Mouse (Mus musculus): ENCODE measurements around the gene Ostm1. TPM values are rescaled to one million over a fixed set of nuclear protein-coding genes. Genes with fewer than 3 reads are reported as not detected.

The Ostm1 gene
- polyA plus RNA-seq, 1 experiment from 2014 or later = 40.3 TPM

DNA sequence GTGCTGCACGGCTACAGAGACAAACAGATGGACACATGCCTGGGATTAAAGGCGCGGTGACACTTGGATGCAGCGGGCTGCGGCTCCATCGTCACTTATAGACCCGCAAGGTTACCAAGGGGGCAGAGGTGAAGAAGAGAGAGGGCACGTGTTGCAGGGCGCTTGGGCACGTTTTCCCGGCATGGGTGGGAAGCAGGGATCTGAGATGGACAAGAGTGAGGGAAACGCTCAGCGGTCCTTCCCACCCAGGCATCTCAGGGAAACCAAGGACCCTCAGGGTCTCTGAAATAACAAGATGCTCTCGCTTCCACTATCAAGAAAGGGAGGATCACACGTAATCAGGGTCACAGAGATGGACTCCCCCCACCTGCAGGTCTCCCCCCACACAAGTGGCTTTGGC is 10.7 kb upstream of the Ostm1 start:
- H3K27ac ChIP-seq (ENCODE audit: low read depth, low read length) = no peak overlapping the region
- H3K9me3 ChIP-seq (ENCODE audit: control insufficient read depth, low read length) = no peaks in the 10 kb centered on the region
- no peak overlapping the region for H3K4me3 ChIP-seq (ENCODE audit: low read depth, low read length)
- 0 out of 2 replicates have a peak, but pooled peaks cover 3% of the 10 kb centered on the region for H3K4me1 ChIP-seq (ENCODE audit: control insufficient read depth, insufficient read depth, low read length)
- H3K27me3 ChIP-seq (ENCODE audit: control insufficient read depth, insufficient read depth, low read length) = peaks cover 77% of the 10 kb centered on the region
- no peaks in the 10 kb centered on the region for H3K36me3 ChIP-seq (ENCODE audit: control insufficient read depth, insufficient read depth, low read length)
- H3K9ac ChIP-seq (replicated peaks; ENCODE audit: low read depth, low read length) = no peak overlapping the region
- no peak overlapping the region for H3K4me2 ChIP-seq (ENCODE audit: low read depth, low read length)
- ATAC-seq (ENCODE audit: low read depth) = no peak
- WGBS = under 1% methylated on average over 15 of the region's 15 CpGs

DNA sequence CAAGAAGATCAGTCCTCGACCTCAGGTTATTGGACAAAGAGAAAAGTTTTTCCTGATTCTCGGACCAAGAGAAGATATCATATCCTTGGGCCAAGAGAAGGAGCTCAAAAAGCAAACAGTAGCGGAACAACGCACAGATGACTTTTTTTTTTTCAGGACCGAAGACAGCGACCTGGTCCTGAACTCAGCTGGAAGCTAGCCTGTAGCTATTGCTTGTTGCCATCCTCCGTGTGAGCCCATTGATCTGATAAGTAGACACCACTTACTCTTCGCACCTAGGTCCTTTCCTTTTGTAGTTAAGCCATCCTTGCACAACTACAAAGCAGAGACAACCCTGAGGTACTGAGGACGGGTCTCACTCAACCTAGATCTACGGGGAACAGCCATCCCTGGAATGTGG is 9.0 kb upstream of the Ostm1 start:
- 0 out of 2 replicates have a peak, but pooled peaks cover 3% of the 10 kb centered on the region for H3K4me1 ChIP-seq (ENCODE audit: control insufficient read depth, insufficient read depth, low read length)
- H3K4me3 ChIP-seq (ENCODE audit: low read depth, low read length) = no peak overlapping the region
- under 1% methylated on average over 10 of the region's 10 CpGs for whole genome bisulfite sequencing
- ATAC-seq (ENCODE audit: low read depth) = no peak
- no peak overlapping the region for H3K4me2 ChIP-seq (ENCODE audit: low read depth, low read length)
- no peaks in the 10 kb centered on the region for H3K9me3 ChIP-seq (ENCODE audit: control insufficient read depth, low read length)
- no peaks in the 10 kb centered on the region for H3K36me3 ChIP-seq (ENCODE audit: control insufficient read depth, insufficient read depth, low read length)
- H3K9ac ChIP-seq (replicated peaks; ENCODE audit: low read depth, low read length) = no peak overlapping the region
- peaks cover 81% of the 10 kb centered on the region for H3K27me3 ChIP-seq (ENCODE audit: control insufficient read depth, insufficient read depth, low read length)
- H3K27ac ChIP-seq (ENCODE audit: low read depth, low read length) = no peak overlapping the region

DNA sequence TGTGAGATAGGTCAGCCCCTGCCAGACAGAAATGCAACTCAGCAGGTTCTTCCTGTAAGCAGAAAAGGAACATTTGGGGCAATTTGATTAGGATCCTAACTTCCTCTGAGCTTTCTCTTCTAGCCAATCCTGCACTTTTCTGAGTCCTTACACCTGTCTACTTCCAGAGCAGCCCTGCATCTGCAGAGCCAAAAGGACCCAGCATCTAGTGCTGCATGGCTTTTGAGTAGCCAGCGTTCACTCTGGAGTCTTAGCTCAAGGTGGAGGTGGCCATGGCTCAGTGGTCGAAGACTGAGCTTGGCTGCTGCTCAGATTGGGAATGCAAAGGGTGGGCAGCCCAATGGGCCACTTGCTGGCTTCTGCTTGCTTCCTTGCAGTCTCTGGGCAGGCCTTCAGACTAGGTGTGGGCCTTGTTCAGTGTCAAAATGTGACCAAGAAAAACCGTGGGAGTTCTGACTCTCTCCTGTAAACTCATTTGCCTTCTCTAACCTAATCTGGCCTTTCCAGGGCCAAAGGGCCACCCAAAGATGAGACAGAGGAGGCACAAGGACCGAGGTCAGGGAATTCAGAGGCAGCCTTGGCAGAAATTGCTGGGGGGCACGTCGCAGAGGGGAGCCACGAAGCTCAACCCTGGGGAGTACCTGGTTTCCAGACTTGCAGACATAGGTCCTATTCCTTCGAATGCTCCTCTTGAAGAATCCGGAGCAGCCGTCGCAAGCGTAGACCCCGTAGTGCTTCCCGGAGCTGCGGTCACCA is 5.9 kb upstream of the Ostm1 start:
- no peak overlapping the region for H3K4me2 ChIP-seq (ENCODE audit: low read depth, low read length)
- no peaks in the 10 kb centered on the region for H3K9me3 ChIP-seq (ENCODE audit: control insufficient read depth, low read length)
- H3K27me3 ChIP-seq (ENCODE audit: control insufficient read depth, insufficient read depth, low read length) = peaks cover 82% of the 10 kb centered on the region
- H3K4me3 ChIP-seq (ENCODE audit: low read depth, low read length) = no peak overlapping the region
- 1% methylated on average over 15 of the region's 15 CpGs for WGBS
- 0 out of 2 replicates have a peak, but pooled peaks cover 6% of the 10 kb centered on the region for H3K4me1 ChIP-seq (ENCODE audit: control insufficient read depth, insufficient read depth, low read length)
- ATAC-seq (ENCODE audit: low read depth) = no peak
- no peak overlapping the region for H3K27ac ChIP-seq (ENCODE audit: low read depth, low read length)
- H3K36me3 ChIP-seq (ENCODE audit: control insufficient read depth, insufficient read depth, low read length) = no peaks in the 10 kb centered on the region
- no peak overlapping the region for H3K9ac ChIP-seq (replicated peaks; ENCODE audit: low read depth, low read length)

DNA sequence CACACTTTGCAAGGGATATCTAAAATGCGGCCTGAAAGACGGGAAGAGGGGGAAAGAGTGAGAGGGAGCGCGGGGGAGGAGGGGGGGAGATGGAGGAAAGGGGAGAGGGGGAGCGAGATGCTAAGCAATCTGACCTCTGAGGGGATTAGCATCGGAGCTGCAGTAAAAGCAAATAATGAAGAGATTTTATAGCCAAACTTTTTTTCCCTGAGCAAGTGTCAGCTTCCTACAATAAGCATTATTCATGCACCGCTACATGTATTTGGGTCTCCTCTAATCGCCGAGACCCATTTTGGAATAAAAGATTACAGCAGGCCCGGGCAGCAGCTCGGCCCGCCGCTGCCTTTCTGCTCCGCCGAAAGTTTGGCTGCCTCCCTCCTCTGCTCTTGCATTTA is 5.3 kb upstream of the Ostm1 start:
- H3K4me3 ChIP-seq (ENCODE audit: low read depth, low read length) = no peak overlapping the region
- WGBS = 2% methylated on average over 15 of the region's 15 CpGs
- H3K27me3 ChIP-seq (ENCODE audit: control insufficient read depth, insufficient read depth, low read length) = peaks cover 80% of the 10 kb centered on the region

DNA sequence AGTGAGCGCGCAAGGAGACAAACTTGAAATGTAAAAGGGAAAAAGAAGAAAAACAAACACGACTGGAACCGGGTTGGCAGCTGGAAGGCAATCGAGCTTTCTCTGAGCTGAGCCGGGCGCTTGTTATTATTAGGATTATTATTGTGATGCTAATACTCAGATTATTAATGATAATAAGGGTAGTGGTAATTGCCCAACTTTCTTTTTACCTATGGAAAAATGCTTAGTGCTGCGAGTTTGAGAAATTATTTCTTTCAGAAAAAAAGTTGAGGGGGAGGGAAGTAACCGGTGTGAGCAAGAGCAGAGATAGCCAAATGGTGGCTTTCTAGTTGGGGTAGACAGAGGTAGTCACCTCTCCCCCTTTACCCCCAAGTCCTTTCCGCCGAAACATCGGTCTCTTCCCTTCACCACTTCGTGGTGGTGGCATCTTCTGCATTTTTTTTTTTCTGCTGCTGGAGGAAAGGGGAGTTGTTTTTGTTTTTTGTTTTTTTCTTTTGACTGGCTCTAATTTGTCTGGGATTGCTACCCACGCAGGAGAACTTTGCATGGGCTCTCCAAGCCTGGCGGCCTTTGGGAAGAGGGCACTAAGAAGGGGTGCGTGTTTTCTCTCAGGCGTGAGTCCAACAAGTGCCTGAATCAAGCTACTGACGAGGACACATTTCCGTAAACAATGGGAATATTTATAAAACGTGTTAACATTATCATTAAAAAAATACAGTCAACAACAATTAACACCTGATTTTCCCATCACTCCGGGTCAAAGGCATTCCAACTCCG is 4.7 kb upstream of the Ostm1 start:
- WGBS = 1% methylated on average over 22 of the region's 22 CpGs
- no peak overlapping the region for H3K9ac ChIP-seq (replicated peaks; ENCODE audit: low read depth, low read length)
- no peaks in the 10 kb centered on the region for H3K9me3 ChIP-seq (ENCODE audit: control insufficient read depth, low read length)
- 0 out of 2 replicates have a peak, but pooled peaks cover 5% of the 10 kb centered on the region for H3K4me1 ChIP-seq (ENCODE audit: control insufficient read depth, insufficient read depth, low read length)
- no peak overlapping the region for H3K27ac ChIP-seq (ENCODE audit: low read depth, low read length)
- H3K4me2 ChIP-seq (ENCODE audit: low read depth, low read length) = no peak overlapping the region
- no peaks in the 10 kb centered on the region for H3K36me3 ChIP-seq (ENCODE audit: control insufficient read depth, insufficient read depth, low read length)
- ATAC-seq (ENCODE audit: low read depth) = no peak
- no peak overlapping the region for H3K4me3 ChIP-seq (ENCODE audit: low read depth, low read length)
- H3K27me3 ChIP-seq (ENCODE audit: control insufficient read depth, insufficient read depth, low read length) = peaks cover 80% of the 10 kb centered on the region

More for the DNA sequence above, 5.3 kb upstream of the Ostm1 start:
- no peaks in the 10 kb centered on the region for H3K9me3 ChIP-seq (ENCODE audit: control insufficient read depth, low read length)
- no peak overlapping the region for H3K4me2 ChIP-seq (ENCODE audit: low read depth, low read length)
- no peak overlapping the region for H3K9ac ChIP-seq (replicated peaks; ENCODE audit: low read depth, low read length)
- H3K4me1 ChIP-seq (ENCODE audit: control insufficient read depth, insufficient read depth, low read length) = 0 out of 2 replicates have a peak, but pooled peaks cover 3% of the 10 kb centered on the region
- H3K27ac ChIP-seq (ENCODE audit: low read depth, low read length) = no peak overlapping the region
- ATAC-seq (ENCODE audit: low read depth) = no peak
- no peaks in the 10 kb centered on the region for H3K36me3 ChIP-seq (ENCODE audit: control insufficient read depth, insufficient read depth, low read length)

DNA sequence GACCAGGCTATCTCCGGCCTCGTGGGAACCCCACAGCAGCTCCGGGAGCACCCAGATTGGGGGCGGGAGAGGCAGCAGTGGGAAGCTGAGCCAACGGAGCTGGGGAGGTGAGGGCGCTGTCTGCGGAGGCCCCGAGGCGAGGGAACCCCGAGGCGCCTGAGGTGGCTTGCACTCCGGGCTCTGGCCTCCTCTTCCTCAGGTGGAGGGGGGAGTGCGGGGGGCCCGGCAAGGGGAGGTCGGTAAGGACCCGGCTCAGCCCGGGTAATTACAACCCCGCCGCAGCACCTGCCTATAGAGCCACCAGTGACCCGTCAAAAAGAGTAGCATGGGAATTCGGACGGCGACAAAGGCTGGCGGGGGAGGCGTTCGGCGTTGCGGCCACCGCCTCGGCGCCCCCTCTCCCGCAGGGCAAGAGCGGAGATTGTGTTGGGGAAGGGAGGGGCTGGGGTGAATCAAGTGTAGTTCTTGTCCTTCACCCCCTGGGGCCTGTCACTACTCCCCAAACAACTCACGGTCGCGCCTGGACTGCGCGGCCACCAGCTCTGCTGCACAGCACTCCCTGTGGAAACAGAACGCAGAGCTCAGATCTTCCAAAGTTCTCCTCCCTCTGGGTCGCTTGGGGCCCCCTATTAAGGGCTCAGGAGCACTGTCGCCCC is 4.0 kb upstream of the Ostm1 start:
- H3K27me3 ChIP-seq (ENCODE audit: control insufficient read depth, insufficient read depth, low read length) = peaks cover 80% of the 10 kb centered on the region
- under 1% methylated on average over 36 of the region's 41 CpGs for WGBS
- no peak overlapping the region for H3K4me2 ChIP-seq (ENCODE audit: low read depth, low read length)
- no peaks in the 10 kb centered on the region for H3K9me3 ChIP-seq (ENCODE audit: control insufficient read depth, low read length)
- no peaks in the 10 kb centered on the region for H3K36me3 ChIP-seq (ENCODE audit: control insufficient read depth, insufficient read depth, low read length)
- H3K27ac ChIP-seq (ENCODE audit: low read depth, low read length) = no peak overlapping the region
- 0 out of 2 replicates have a peak, but pooled peaks cover 5% of the 10 kb centered on the region for H3K4me1 ChIP-seq (ENCODE audit: control insufficient read depth, insufficient read depth, low read length)
- H3K9ac ChIP-seq (replicated peaks; ENCODE audit: low read depth, low read length) = no peak overlapping the region
- no peak for ATAC-seq (ENCODE audit: low read depth)
- H3K4me3 ChIP-seq (ENCODE audit: low read depth, low read length) = no peak overlapping the region

DNA sequence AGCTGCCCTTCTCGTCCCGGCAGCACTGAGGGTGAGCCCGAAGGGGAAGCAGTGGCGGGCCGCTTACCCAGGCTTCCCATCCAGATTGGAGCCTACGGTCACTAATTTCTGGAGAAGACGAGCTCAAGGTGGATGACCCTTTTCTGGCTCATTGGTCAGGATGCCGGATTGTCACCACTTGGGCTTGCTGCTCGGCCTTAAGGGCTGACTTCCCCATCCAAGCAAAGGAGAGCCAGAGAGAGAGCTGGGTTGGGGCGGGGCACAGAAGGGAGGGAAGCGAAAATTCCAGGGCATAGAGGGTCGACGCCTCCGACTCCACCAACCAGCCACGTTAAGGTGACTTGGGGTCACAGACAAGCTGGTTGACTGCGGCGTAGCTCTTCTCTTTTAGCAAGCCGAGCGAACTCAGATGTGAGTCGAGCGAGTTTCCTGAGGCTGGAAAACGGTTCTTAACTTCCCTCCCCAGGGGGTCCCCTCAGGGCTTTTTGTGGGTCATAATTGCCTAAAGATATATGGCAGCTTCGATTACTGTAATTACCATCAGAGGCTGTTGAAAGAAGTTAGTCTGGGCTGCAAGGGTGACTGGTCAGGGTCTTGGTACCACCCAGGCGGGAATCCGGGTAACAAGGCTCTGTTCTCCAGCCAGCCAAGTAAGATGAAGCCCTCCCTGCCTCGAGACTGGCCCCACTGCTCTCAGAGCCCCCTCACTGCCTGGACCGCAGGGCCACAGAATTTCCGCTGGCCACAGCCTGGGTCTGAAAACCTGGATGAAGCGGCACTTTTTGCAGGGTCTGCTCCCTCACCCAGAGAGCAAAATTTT is 3.3 kb upstream of the Ostm1 start:
- WGBS = under 1% methylated on average over 29 of the region's 29 CpGs
- Histone ChIP-seq H3K27me3 (ENCODE audit: control insufficient read depth, insufficient read depth, low read length) (peaks cover 78% of the 10 kb centered on the region), H3K9ac (replicated peaks; ENCODE audit: low read depth, low read length) (no peak overlapping the region), H3K4me1 (ENCODE audit: control insufficient read depth, insufficient read depth, low read length) (0 out of 2 replicates have a peak, but pooled peaks cover 5% of the 10 kb centered on the region), H3K4me3 (ENCODE audit: low read depth, low read length) (no peak overlapping the region), H3K9me3 (ENCODE audit: control insufficient read depth, low read length) (no peaks in the 10 kb centered on the region), H3K36me3 (ENCODE audit: control insufficient read depth, insufficient read depth, low read length) (no peaks in the 10 kb centered on the region), H3K27ac (ENCODE audit: low read depth, low read length) (no peak overlapping the region), H3K4me2 (ENCODE audit: low read depth, low read length) (no peak overlapping the region)
- no peak for ATAC-seq (ENCODE audit: low read depth)

DNA sequence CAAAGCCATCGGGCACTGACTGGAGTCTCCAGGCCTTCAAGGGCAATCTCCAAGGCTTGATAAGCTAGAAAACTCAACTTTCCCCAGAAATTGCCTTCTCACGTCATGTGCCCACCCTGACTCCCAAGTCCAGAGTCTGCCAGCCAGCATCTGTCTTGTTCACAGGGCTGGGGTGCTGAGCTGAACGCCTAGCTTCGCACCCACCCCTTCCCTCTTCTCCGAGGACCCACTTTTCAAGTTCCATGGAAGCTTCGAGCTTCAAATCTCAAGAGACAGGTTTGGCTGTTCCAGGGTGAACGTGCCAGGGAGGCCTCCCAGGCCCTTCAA is 2.7 kb upstream of the Ostm1 start:
- Histone ChIP-seq H3K4me2 (ENCODE audit: low read depth, low read length) (no peak overlapping the region), H3K36me3 (ENCODE audit: control insufficient read depth, insufficient read depth, low read length) (no peaks in the 10 kb centered on the region), H3K4me3 (ENCODE audit: low read depth, low read length) (no peak overlapping the region), H3K9ac (replicated peaks; ENCODE audit: low read depth, low read length) (no peak overlapping the region), H3K27me3 (ENCODE audit: control insufficient read depth, insufficient read depth, low read length) (peaks cover 80% of the 10 kb centered on the region), H3K9me3 (ENCODE audit: control insufficient read depth, low read length) (no peaks in the 10 kb centered on the region), H3K27ac (ENCODE audit: low read depth, low read length) (no peak overlapping the region), H3K4me1 (ENCODE audit: control insufficient read depth, insufficient read depth, low read length) (0 out of 2 replicates have a peak, but pooled peaks cover 5% of the 10 kb centered on the region)
- WGBS = 3% methylated on average over 7 of the region's 7 CpGs
- no peak for ATAC-seq (ENCODE audit: low read depth)
